Mouse (Mus musculus) ES-E14 (cell line): ENCODE results near the gene Tnnc1. TPM values are rescaled to one million over a fixed set of nuclear protein-coding genes. Genes with fewer than 3 reads are reported as not detected.
A peak's percentile ranks its signal among the peaks of the same experiment; 100 is the strongest.

ENCODE experiments used
- DNase-seq: peaks from one replicate; pipeline ENCODE4 v3.0.0-alpha.2; 2013; ENCODE audit warnings: low read depth, low spot score
- H3K27ac ChIP-seq: 2 replicates; pipeline ENCODE4 v1.5.1; 2012; ENCODE audit warnings: low read depth, mild to moderate bottlenecking, low read length, moderate library complexity, mixed read lengths; ENCODE audit not compliant: poor library complexity, insufficient read depth, severe bottlenecking
- H3K36me3 ChIP-seq: 2 replicates; pipeline ENCODE4 v1.6.1; 2012; ENCODE audit warnings: mild to moderate bottlenecking, low read length, moderate library complexity, mixed read lengths; ENCODE audit not compliant: control insufficient read depth, poor library complexity, insufficient read depth, severe bottlenecking
- H3K4me1 ChIP-seq, 2 experiments: fragments of 150-350 bp in 1 of 2; sonication (generic) in 1 of 2; 2 replicates each; pipeline ENCODE4 v1.6.1; 2012; ENCODE audit warnings: low read length in 2 of 2, mild to moderate bottlenecking in 1 of 2, mixed read lengths in 1 of 2; ENCODE audit not compliant: control insufficient read depth in 2 of 2, insufficient read depth in 2 of 2, poor library complexity in 1 of 2
- H3K4me3 ChIP-seq, 2 experiments: fragments of 150-350 bp in 1 of 2; sonication (generic) in 1 of 2; 2 replicates each; pipeline ENCODE4 v1.5.1; 2012; ENCODE audit warnings: low read length in 2 of 2, low read depth in 1 of 2, mild to moderate bottlenecking in 1 of 2, mixed read lengths in 1 of 2; ENCODE audit not compliant: insufficient read depth in 1 of 2, poor library complexity in 1 of 2, severe bottlenecking in 1 of 2
- H3K9ac ChIP-seq: 2 replicates; pipeline ENCODE4 v1.6.1; 2012; ENCODE audit warnings: low read depth, mild to moderate bottlenecking, low read length, mixed read lengths; ENCODE audit not compliant: poor library complexity, insufficient read depth, severe bottlenecking
- H3K9me3 ChIP-seq: fragments of 150-350 bp; sonication (generic); 2 replicates; pipeline ENCODE4 v1.6.1; 2012; ENCODE audit warnings: low read depth, mild to moderate bottlenecking, low read length; ENCODE audit not compliant: control insufficient read depth, insufficient read depth
- CHD2 ChIP-seq: IDR thresholded peaks from 2 replicates; pipeline ENCODE4 v1.6.1; 2014; ENCODE audit warnings: mild to moderate bottlenecking, low read depth, low read length, inconsistent platforms
- HCFC1 ChIP-seq: IDR thresholded peaks from 2 replicates; pipeline ENCODE4 v1.6.1; 2012; ENCODE audit warnings: low read length, inconsistent platforms, borderline replicate concordance; ENCODE audit not compliant: insufficient read depth
- MAFK ChIP-seq: IDR thresholded peaks from 2 replicates; pipeline ENCODE4 v1.6.1; 2014; ENCODE audit warnings: mild to moderate bottlenecking, low read depth, low read length, inconsistent platforms; ENCODE audit not compliant: insufficient read depth
- ZC3H11A ChIP-seq: IDR thresholded peaks from 2 replicates; pipeline ENCODE4 v1.6.1; 2012; ENCODE audit warnings: low read depth, mild to moderate bottlenecking, inconsistent platforms, low read length, borderline replicate concordance
- ZNF384 ChIP-seq: IDR thresholded peaks from 2 replicates; pipeline ENCODE4 v1.6.1; 2012; ENCODE audit warnings: low read depth, low read length, inconsistent platforms
- in situ Hi-C, 2 experiments: fragments of 600-800 bp; cut with MboI; formaldehyde crosslinking; loops; one replicate each; pipeline ENCODE4 v1.15.1; 2025; ENCODE audit warnings: low sequenced_read_pairs in 2 of 2, inconsistent platforms in 1 of 2; ENCODE audit not compliant: unreplicated experiment in 2 of 2
- total RNA-seq: library from RNA; depleted of rRNA; stranded (reverse); fragments of 300-350 nt; gene quantifications from 2 replicates; pipeline ENCODE4 v1.2.3, GENCODE M21; 2012; rRNA removed

Gene Tnnc1
- 2.3 and 2.6 TPM in 2 replicates for total RNA-seq

- DNase-seq = no peak
- H3K9me3 ChIP-seq = no peaks in the 10 kb centered on the region
- peak within 1 kb of the TSS in 1 of 2 experiments; percentile 70; a peak in 1 of 4 replicates for H3K4me3 ChIP-seq
- TF ChIP-seq CHD2 (no peak), ZC3H11A (no peak), ZNF384 (no peak), HCFC1 (no peak), MAFK (no peak)
- H3K36me3 ChIP-seq = peaks cover 11% of the 10 kb centered on the region
- no peak within 1 kb of the TSS for H3K27ac ChIP-seq
- in situ Hi-C loops = no loop called here
- peak within 1 kb of the TSS; percentile 65; the same call in 1 of the 2 replicates for H3K9ac ChIP-seq
- peaks cover 2 to 7% of the 10 kb centered on the region in 2 experiments; a peak in 2 of 4 replicates for H3K4me1 ChIP-seq
Observed at GRCm38 (mm10) chr14:31208084-31208483, at the start of gene Tnnc1. TSS of gene Tnnc1 (plus strand) at chr14:31208312.

GRCm38 (mm10) chr14:31160196-31161150 lies 47.6 kb upstream of the Tnnc1 start:
- DNase-seq = no peak
- in situ Hi-C loops = no loop called here
- Histone ChIP-seq H3K9ac (no peak overlapping the region), H3K9me3 (no peaks in the 10 kb centered on the region), H3K27ac (no peak overlapping the region), H3K4me3 (no peak overlapping the region), H3K36me3 (no peaks in the 10 kb centered on the region), H3K4me1 (peaks cover 0 to 8% of the 10 kb centered on the region in 2 experiments; a peak in 1 of 4 replicates)
- TF ChIP-seq MAFK = no peak
- TF ChIP-seq CHD2 = no peak
- TF ChIP-seq ZC3H11A = no peak

GRCm38 (mm10) chr14:31161191-31161590 lies 46.9 kb upstream of the Tnnc1 start:
- no peak overlapping the region for H3K4me3 ChIP-seq
- in situ Hi-C loops = no loop called here
- H3K4me1 ChIP-seq = peaks cover 0 to 8% of the 10 kb centered on the region in 2 experiments; a peak in 1 of 4 replicates
- TF ChIP-seq ZNF384 = no peak
- TF ChIP-seq MAFK = no peak
- no peak for TF ChIP-seq CHD2
- no peak for TF ChIP-seq HCFC1
- H3K36me3 ChIP-seq = no peaks in the 10 kb centered on the region
- no peaks in the 10 kb centered on the region for H3K9me3 ChIP-seq
- H3K27ac ChIP-seq = no peak overlapping the region
- DNase-seq = no peak
- H3K9ac ChIP-seq = no peak overlapping the region

- TF ChIP-seq HCFC1 (no peak), MAFK (no peak), ZC3H11A (no peak), CHD2 (no peak), ZNF384 (no peak)
- H3K4me3 ChIP-seq = no peak overlapping the region
Observed at GRCm38 (mm10) chr14:31161638-31162037, 46.5 kb upstream of the Tnnc1 start.

More at GRCm38 (mm10) chr14:31161638-31162037, 46.5 kb upstream of the Tnnc1 start:
- no peaks in the 10 kb centered on the region for H3K36me3 ChIP-seq
- in situ Hi-C loops = no loop called here
- H3K9ac ChIP-seq = no peak overlapping the region
- no peaks in the 10 kb centered on the region for H3K9me3 ChIP-seq
- no peak overlapping the region for H3K27ac ChIP-seq
- no peak for DNase-seq
- peaks cover 0 to 10% of the 10 kb centered on the region in 2 experiments; a peak in 1 of 4 replicates for H3K4me1 ChIP-seq
